Mouse (Mus musculus): ENCODE measurements at regions not wholly inside any gene's neighbourhood (a gene's known extent, or its start where the extent isn't known, plus 50 kb on each side); places are given as distances from the start of the nearest gene placed in this dataset.
"Not testable (repeated sequence)": the region's sequence is repeated elsewhere in the genome, so short reads cannot be mapped to it uniquely, and the experiment has no call there.

DNA sequence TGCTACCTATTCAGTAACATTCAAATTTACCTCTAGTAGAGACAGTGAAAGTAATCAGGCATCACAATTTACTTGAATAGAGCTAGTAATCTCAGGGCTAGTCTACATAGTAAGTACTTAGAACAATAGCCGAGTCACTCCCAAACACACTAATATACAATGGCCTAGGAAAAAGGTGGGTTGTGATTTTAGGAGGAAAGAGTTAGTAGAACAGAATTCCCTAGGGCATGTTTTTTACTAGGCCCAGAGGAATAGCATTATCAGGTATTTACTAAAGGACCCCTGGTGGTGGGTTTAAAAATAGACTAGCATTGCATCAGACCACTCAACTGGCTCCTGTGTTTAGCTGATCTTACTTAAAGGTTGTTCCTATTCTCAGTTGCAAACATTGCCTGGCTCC is 535.8 kb downstream of the Mat2b start:
- not testable (repeated sequence) for DNase-seq (ENCODE audit: low spot score)

- peak; percentile 84 for DNase-seq (ENCODE audit: low spot score)
Measured at GRCm38 (mm10) chr11:40149312-40149711, 545.7 kb downstream of the Mat2b start.

GRCm38 (mm10) chr11:40137803-40138202 is 557.2 kb downstream of the Mat2b start:
- DNase-seq (ENCODE audit: low spot score), result no peak

GRCm38 (mm10) chr11:40102613-40103012 is 592.4 kb downstream of the Mat2b start:
- DNase-seq (ENCODE audit: low spot score), result no peak

DNA sequence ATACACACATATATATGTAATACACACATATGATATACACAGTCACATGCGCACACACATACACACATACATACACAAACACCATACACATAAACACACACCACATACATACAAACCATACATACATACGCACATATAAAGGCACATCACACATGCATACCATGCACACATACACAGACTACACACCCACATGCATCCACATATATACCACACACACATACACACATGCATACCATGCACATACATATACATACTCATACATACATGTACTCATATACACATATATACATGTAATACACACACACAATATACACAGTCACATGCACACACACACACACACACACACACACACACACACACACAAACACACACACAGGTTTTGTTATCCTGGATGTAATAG is 620.7 kb downstream of the Mat2b start:
- DNase-seq (ENCODE audit: low spot score), result no peak

GRCm38 (mm10) chr11:40050503-40050902 is 644.5 kb downstream of the Mat2b start:
- no peak for DNase-seq (ENCODE audit: low spot score)

DNA sequence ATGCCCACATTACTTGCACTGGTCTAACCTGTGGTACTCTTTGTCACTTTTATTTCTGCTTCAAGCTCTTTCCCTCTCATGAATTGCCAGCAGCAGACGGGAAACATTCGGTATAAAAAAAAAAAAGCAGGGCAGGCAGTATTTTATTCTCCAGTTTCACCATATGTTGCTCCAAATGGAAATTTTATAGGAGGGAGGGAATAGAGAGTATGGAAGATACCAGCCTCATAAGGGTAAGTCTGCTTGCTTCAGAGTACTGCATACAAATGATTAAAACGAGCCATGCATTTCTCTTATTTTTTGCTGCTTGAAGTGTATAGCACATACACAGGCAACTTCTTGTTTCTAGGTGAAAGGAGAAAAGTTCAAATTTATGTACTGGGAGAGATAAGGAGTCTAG is 667.5 kb downstream of the Mat2b start:
- DNase-seq (ENCODE audit: low spot score), result no peak

DNA sequence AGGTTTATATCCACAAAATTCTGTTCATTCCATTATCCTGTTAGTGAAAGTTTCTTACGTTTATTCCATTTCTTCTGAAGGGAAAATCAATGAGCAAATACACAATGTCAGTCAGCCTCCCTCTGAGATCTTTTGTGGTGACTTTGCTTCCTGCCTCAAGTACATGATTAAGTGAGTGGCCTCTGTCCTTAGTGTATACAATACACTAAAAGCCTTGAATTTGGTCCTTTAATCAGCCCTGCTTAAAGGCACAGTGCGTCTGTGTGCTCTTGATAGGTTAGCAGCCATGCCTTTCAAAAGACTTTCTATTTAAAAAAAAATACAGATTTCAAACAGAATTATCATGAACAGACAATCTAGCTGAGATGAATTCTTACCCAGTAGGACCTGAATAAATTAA is 695.5 kb downstream of the Mat2b start:
- no peak for DNase-seq (ENCODE audit: low spot score)

GRCm38 (mm10) chr11:39998612-39999011 is 696.4 kb downstream of the Mat2b start:
- DNase-seq (ENCODE audit: low spot score), result no peak

- DNase-seq (ENCODE audit: low spot score), result no peak
Measured at GRCm38 (mm10) chr11:39972585-39972984, 722.4 kb downstream of the Mat2b start.

DNA sequence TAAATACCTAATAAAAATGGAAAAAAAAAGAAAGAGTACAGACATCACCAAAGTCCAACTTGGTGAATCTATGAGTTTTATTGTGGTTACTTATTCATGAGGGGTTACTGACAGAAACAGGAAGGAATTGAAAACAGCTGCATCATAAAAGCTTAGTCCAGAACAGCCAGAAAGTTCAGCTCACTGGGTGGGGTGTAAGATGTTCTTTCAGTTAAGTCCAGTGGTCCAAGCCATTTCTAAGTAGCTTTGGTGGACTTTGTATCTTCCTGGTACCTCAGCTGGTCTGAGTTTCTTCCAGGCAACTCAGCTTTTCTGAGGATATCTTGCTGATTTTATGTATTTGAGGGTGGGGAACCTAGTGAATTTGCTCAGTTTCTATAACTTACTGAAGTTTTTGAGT is 731.3 kb downstream of the Mat2b start:
- DNase-seq (ENCODE audit: low spot score), result no peak

DNA sequence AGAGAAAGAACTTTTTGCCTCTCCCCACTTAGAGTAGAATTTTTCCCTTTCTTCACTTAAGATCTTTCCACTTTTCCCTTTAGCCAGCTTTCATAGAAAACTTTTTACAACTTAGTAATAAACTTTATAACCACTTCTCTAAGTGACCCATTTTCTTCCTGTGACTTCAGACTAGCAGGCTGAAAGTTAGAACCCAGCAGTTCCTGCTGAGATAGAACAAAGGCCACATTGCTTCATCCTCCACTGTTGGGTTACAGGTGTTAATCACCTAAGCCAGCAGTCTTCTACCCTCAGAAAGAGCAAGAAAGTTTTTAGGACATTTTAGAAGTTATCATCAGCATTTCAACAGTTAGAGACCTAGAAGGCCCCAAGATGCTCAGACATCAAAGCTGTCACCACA is 740.6 kb downstream of the Mat2b start:
- no peak for DNase-seq (ENCODE audit: low spot score)

GRCm38 (mm10) chr11:39944196-39944595 is 750.8 kb downstream of the Mat2b start:
- DNase-seq (ENCODE audit: low spot score), result no peak

- DNase-seq (ENCODE audit: low spot score), result no peak
Measured at GRCm38 (mm10) chr11:39934216-39934615, 760.8 kb downstream of the Mat2b start.

- peak; percentile 21 for DNase-seq (ENCODE audit: low spot score)
Measured at GRCm38 (mm10) chr11:39923977-39924527, 771.0 kb downstream of the Mat2b start.

DNA sequence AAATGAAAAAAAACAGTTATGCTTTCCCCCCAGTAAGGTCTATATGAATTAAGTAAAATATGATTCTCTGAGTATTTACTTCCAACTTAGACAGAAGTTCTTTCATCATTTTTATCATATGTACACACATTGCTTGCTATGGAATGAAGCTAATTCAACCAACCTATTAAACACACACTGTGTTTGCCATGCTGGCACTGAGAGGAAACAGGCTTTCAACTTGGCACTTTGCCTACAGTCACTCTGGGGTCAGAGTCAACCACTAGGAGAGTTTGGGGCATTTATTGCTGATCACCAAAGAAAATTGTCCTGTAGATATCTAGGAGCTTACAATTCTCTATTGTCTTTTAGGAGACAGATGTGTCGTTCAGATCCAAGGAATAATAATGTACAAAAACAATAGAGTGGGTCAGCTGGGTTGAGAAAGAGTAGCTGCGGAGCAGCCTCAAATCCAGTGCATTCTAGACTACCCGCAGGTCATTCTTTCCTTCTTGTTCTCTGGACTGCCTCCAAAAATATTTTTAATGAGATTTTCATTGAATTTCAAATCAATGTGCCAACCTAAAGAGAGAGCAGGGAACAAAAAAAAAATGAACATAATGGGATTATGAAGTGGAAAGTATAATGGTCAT is 777.2 kb downstream of the Mat2b start:
- no peak for DNase-seq (ENCODE audit: low spot score)

GRCm38 (mm10) chr11:39899644-39900225 is 795.3 kb downstream of the Mat2b start:
- DNase-seq (ENCODE audit: low spot score), result peak; percentile 23

- DNase-seq (ENCODE audit: low spot score), result no peak
Measured at GRCm38 (mm10) chr11:39883305-39883704, 811.7 kb downstream of the Mat2b start.

- DNase-seq (ENCODE audit: low spot score), result peak; percentile 18
Measured at GRCm38 (mm10) chr11:39868451-39868979, 826.5 kb downstream of the Mat2b start.
